Mouse (Mus musculus) adrenal gland, postnatal 10 days (tissue): ENCODE measurements around the gene Defb26. TPM values are rescaled to one million over a fixed set of nuclear protein-coding genes. Genes with fewer than 3 reads are reported as not detected.

Source experiments
- DNase-seq: peaks from one replicate; pipeline ENCODE4 v3.0.0; 2021; ENCODE audit warnings: mixed read lengths
- long read RNA-seq, 2 experiments: library from polyadenylated mRNA; stranded (forward); transcript quantifications; one replicate each; pipeline ENCODE4 v2.0.0; 2021
- total RNA-seq, 2 experiments: library from RNA; stranded (reverse); gene quantifications; 2 replicates each; pipeline ENCODE4 v1.2.3; 2021

Defb26 gene
- total RNA-seq, result not detected
- long read RNA-seq, experiment 1, result 0 reads
- long read RNA-seq, experiment 2, result 0 reads

- no peak for DNase-seq
These were observed at the start of gene Defb26 for GRCm38 (mm10) chr2:152511592-152511991. Defb26 (minus strand) TSS chr2:152511692.

- no peak for DNase-seq
These were observed 45.2 kb upstream of the Defb26 start for GRCm38 (mm10) chr2:152556655-152557054.

- peak; percentile 81 for DNase-seq
These were observed 42.4 kb upstream of the Defb26 start for GRCm38 (mm10) chr2:152553774-152554423.

- DNase-seq, result no peak
These were observed 36.6 kb upstream of the Defb26 start for GRCm38 (mm10) chr2:152548124-152548523.

- DNase-seq, result peak; percentile 62
These were observed 33.2 kb upstream of the Defb26 start for GRCm38 (mm10) chr2:152544691-152545090.

- no peak for DNase-seq
These were observed 32.0 kb upstream of the Defb26 start for GRCm38 (mm10) chr2:152543478-152543877.

- no peak for DNase-seq
These were observed 31.4 kb upstream of the Defb26 start for GRCm38 (mm10) chr2:152542897-152543296.

GRCm38 (mm10) chr2:152541979-152542378, 30.5 kb upstream of the Defb26 start:
- DNase-seq, result no peak

GRCm38 (mm10) chr2:152539944-152540710, 28.6 kb upstream of the Defb26 start, which contains the start of gene Defb29:
Defb29 (minus strand) TSS chr2:152540098.
- no peak for DNase-seq

GRCm38 (mm10) chr2:152517981-152518380, 6.5 kb upstream of the Defb26 start, which contains the start of gene Defb28:
Defb28 (plus strand) TSS chr2:152518255.
- peak; percentile 18 for DNase-seq

- DNase-seq, result no peak
These were observed 4.6 kb upstream of the Defb26 start for GRCm38 (mm10) chr2:152516084-152516483.

GRCm38 (mm10) chr2:152503950-152504349, 7.5 kb downstream of the Defb26 start:
- DNase-seq, result no peak

GRCm38 (mm10) chr2:152500863-152501229, 10.6 kb downstream of the Defb26 start:
- no peak for DNase-seq

- no peak for DNase-seq
These were observed 11.2 kb downstream of the Defb26 start for GRCm38 (mm10) chr2:152500204-152500862.

GRCm38 (mm10) chr2:152498020-152498419, 13.5 kb downstream of the Defb26 start:
- no peak for DNase-seq

GRCm38 (mm10) chr2:152493151-152493550, 18.3 kb downstream of the Defb26 start:
- no peak for DNase-seq

GRCm38 (mm10) chr2:152490038-152490437, 21.5 kb downstream of the Defb26 start, which contains the start of gene Defb22:
Defb22 (minus strand) TSS chr2:152490138.
- no peak for DNase-seq

GRCm38 (mm10) chr2:152487024-152487423, 24.5 kb downstream of the Defb26 start:
- DNase-seq, result no peak

GRCm38 (mm10) chr2:152481726-152482125, 29.8 kb downstream of the Defb26 start:
- no peak for DNase-seq

GRCm38 (mm10) chr2:152480881-152481280, 30.6 kb downstream of the Defb26 start:
- DNase-seq, result no peak

- no peak for DNase-seq
These were observed 34.7 kb downstream of the Defb26 start, which contains the start of gene Defb20 for GRCm38 (mm10) chr2:152476763-152477162. Defb20 (plus strand) TSS chr2:152477063.

GRCm38 (mm10) chr2:152472434-152472833, 39.1 kb downstream of the Defb26 start:
- no peak for DNase-seq

- peak; percentile 62 for DNase-seq
These were observed 40.5 kb downstream of the Defb26 start for GRCm38 (mm10) chr2:152470973-152471372.
